Mouse (Mus musculus): ENCODE results near the gene Cidec.

DNA sequence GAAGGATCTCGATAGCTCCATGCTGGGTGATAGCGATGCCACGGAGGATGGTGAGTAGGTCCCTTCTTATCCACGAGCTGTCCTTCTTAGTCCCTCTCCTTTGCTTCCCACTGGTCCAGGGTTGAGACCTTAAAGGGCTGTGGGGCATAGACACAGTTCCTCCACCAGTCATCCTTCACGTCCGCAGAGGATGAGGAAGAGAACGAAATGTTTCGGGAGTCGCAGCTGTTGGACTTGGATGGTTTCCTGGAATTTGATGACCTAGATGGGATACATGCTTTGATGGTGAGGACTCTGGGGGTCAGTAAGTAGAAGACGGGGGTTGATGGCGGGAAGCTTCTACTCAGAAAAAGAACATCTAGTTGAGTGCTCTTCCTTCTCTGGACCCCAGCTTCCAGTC lies 40.7 kb downstream of the Cidec start:
- TF ChIP-seq POLR2A (IDR thresholded peaks at IDR 0.05; ENCODE audit: extremely low read depth, insufficient read depth, low read length) (no peak), CTCF (IDR thresholded peaks at IDR 0.05; ENCODE audit: low read depth, low read length) (no peak)
